Mouse (Mus musculus) spleen, adult 2 months (tissue): ENCODE measurements around the gene Rhox2h. TPM values are rescaled to one million over a fixed set of nuclear protein-coding genes. Genes with fewer than 3 reads are reported as not detected.

Experiments
- polyA plus RNA-seq: library from polyadenylated mRNA; depleted of rRNA; stranded (reverse); fragments of >200 nt; gene quantifications from 2 replicates; pipeline ENCODE4 v1.2.3, GENCODE M21; 2012; rRNA removed

The Rhox2h gene
- polyA plus RNA-seq, 1 experiment: not detected

Other genes starting within 250 kb of the Rhox2h start
- gene Rhox4b, start 240.8 kb downstream of the Rhox2h start, polyA plus RNA-seq: not detected in 2 replicates
- not detected in 2 replicates for gene Rhox2c, start 219.6 kb downstream of the Rhox2h start, polyA plus RNA-seq
- not detected in 2 replicates for gene Rhox3c, start 214.7 kb downstream of the Rhox2h start, polyA plus RNA-seq
- not detected in 2 replicates for gene Rhox4c, start 192.9 kb downstream of the Rhox2h start, polyA plus RNA-seq
- gene Rhox2d, start 179.8 kb downstream of the Rhox2h start, polyA plus RNA-seq: not detected in 2 replicates
- gene Rhox4d, start 158.9 kb downstream of the Rhox2h start, polyA plus RNA-seq: not detected in 2 replicates
- gene Rhox2e, start 142.8 kb downstream of the Rhox2h start, polyA plus RNA-seq: not detected in 2 replicates
- gene Rhox3e, start 131.3 kb downstream of the Rhox2h start, polyA plus RNA-seq: not detected in 2 replicates
- not detected in 2 replicates for gene Rhox4e, start 115.9 kb downstream of the Rhox2h start, polyA plus RNA-seq
- gene Rhox2f, start 101.9 kb downstream of the Rhox2h start, polyA plus RNA-seq: not detected in 2 replicates
- not detected in 2 replicates for gene Rhox3f, start 92.3 kb downstream of the Rhox2h start, polyA plus RNA-seq
- gene Rhox4f, start 65.6 kb downstream of the Rhox2h start, polyA plus RNA-seq: not detected in 2 replicates
- gene Rhox3g, start 44.7 kb downstream of the Rhox2h start, polyA plus RNA-seq: not detected in 2 replicates
- gene Rhox2g, start 29.8 kb downstream of the Rhox2h start, polyA plus RNA-seq: not detected in 2 replicates
- not detected in 2 replicates for gene Rhox4g, start 21.9 kb downstream of the Rhox2h start, polyA plus RNA-seq
- not detected in 2 replicates for gene Rhox3h, start 4.5 kb downstream of the Rhox2h start, polyA plus RNA-seq
- gene Rhox5, start 131.6 kb upstream of the Rhox2h start, polyA plus RNA-seq: not detected in 2 replicates
- gene Rhox6, start 153.6 kb upstream of the Rhox2h start, polyA plus RNA-seq: not detected in 2 replicates
- not detected in 2 replicates for gene Rhox7a, start 158.4 kb upstream of the Rhox2h start, polyA plus RNA-seq
- not detected in 2 replicates for gene Rhox8, start 205.7 kb upstream of the Rhox2h start, polyA plus RNA-seq
- not detected in 2 replicates for gene Rhox7b, start 224.0 kb upstream of the Rhox2h start, polyA plus RNA-seq
- gene Rhox9, start 228.5 kb upstream of the Rhox2h start, polyA plus RNA-seq: not detected in 2 replicates